Mouse (Mus musculus): Measurements from ENCODE around the gene Pds5a.
"Not testable (repeated sequence)": the region's sequence is repeated elsewhere in the genome, so short reads cannot be mapped to it uniquely, and the experiment has no call there.

The Pds5a gene

GRCm38 (mm10) chr5:65696821-65697485 lies 1.1 kb downstream of the Pds5a start:
- DNase-seq (ENCODE audit: low read depth, low spot score) = peak; percentile 78

- DNase-seq (ENCODE audit: low read depth, low spot score) = not testable (repeated sequence)
Measured at GRCm38 (mm10) chr5:65694076-65694475, 4.0 kb downstream of the Pds5a start.

GRCm38 (mm10) chr5:65693018-65693417 lies 5.1 kb downstream of the Pds5a start:
- no peak for DNase-seq (ENCODE audit: low read depth, low spot score)

- DNase-seq (ENCODE audit: low read depth, low spot score) = no peak
Measured at GRCm38 (mm10) chr5:65688806-65689205, 9.3 kb downstream of the Pds5a start.

GRCm38 (mm10) chr5:65686806-65687205 lies 11.3 kb downstream of the Pds5a start:
- DNase-seq (ENCODE audit: low read depth, low spot score) = no peak

- no peak for DNase-seq (ENCODE audit: low read depth, low spot score)
Measured at GRCm38 (mm10) chr5:65678826-65679225, 19.2 kb downstream of the Pds5a start.

- no peak for DNase-seq (ENCODE audit: low read depth, low spot score)
Measured at GRCm38 (mm10) chr5:65672162-65672561, 25.9 kb downstream of the Pds5a start.

GRCm38 (mm10) chr5:65667644-65668043 lies 30.4 kb downstream of the Pds5a start:
- DNase-seq (ENCODE audit: low read depth, low spot score) = no peak

- DNase-seq (ENCODE audit: low read depth, low spot score) = no peak
Measured at GRCm38 (mm10) chr5:65665370-65665769, 32.7 kb downstream of the Pds5a start.

- DNase-seq (ENCODE audit: low read depth, low spot score) = no peak
Measured at GRCm38 (mm10) chr5:65661958-65662357, 36.1 kb downstream of the Pds5a start.

GRCm38 (mm10) chr5:65653786-65654185 lies 44.3 kb downstream of the Pds5a start:
- DNase-seq (ENCODE audit: low read depth, low spot score) = no peak

- no peak for DNase-seq (ENCODE audit: low read depth, low spot score)
Measured at GRCm38 (mm10) chr5:65638896-65639295, 59.2 kb downstream of the Pds5a start.

GRCm38 (mm10) chr5:65624340-65624739 lies 73.7 kb downstream of the Pds5a start:
- DNase-seq (ENCODE audit: low read depth, low spot score) = no peak

GRCm38 (mm10) chr5:65613152-65613924 lies 84.7 kb downstream of the Pds5a start:
- DNase-seq (ENCODE audit: low read depth, low spot score) = no peak

GRCm38 (mm10) chr5:65610541-65610940 lies 87.5 kb downstream of the Pds5a start:
- no peak for DNase-seq (ENCODE audit: low read depth, low spot score)

- DNase-seq (ENCODE audit: low read depth, low spot score) = no peak
Measured at GRCm38 (mm10) chr5:65609769-65610168, 88.3 kb downstream of the Pds5a start.

- DNase-seq (ENCODE audit: low read depth, low spot score) = no peak
Measured at GRCm38 (mm10) chr5:65606820-65607219, 91.3 kb downstream of the Pds5a start.

- no peak for DNase-seq (ENCODE audit: low read depth, low spot score)
Measured at GRCm38 (mm10) chr5:65599681-65600080, 98.4 kb downstream of the Pds5a start.

- no peak for DNase-seq (ENCODE audit: low read depth, low spot score)
Measured at GRCm38 (mm10) chr5:65592421-65592820, 105.7 kb downstream of the Pds5a start.

GRCm38 (mm10) chr5:65590199-65590598 lies 107.9 kb downstream of the Pds5a start:
- no peak for DNase-seq (ENCODE audit: low read depth, low spot score)

- DNase-seq (ENCODE audit: low read depth, low spot score) = no peak
Measured at GRCm38 (mm10) chr5:65586291-65586690, 111.8 kb downstream of the Pds5a start.

- DNase-seq (ENCODE audit: low read depth, low spot score) = no peak
Measured at GRCm38 (mm10) chr5:65578545-65578944, 119.5 kb downstream of the Pds5a start.

- DNase-seq (ENCODE audit: low read depth, low spot score) = no peak
Measured at GRCm38 (mm10) chr5:65575896-65576295, 122.2 kb downstream of the Pds5a start.

Data from forelimb bud, embryonic 11.5 days (tissue).